Mouse (Mus musculus) mouse embryonic stem cell (cell line): ENCODE results near the gene Lypd6b.

ENCODE experiments used
- in situ Hi-C, 2 experiments: fragments of 300-500 bp; cut with MboI; formaldehyde crosslinking; loops; 1 replicate in 1 of 2; 3 replicates in 1 of 2; pipeline ENCODE4 v1.14.3; 2019 to 2020; ENCODE audit warnings: low sequenced_read_pairs in 2 of 2, low pct_unique_long_range_greater_than_20kb in 1 of 2, mixed read lengths in 1 of 2; ENCODE audit not compliant: unreplicated experiment in 1 of 2

The Lypd6b gene

DNA sequence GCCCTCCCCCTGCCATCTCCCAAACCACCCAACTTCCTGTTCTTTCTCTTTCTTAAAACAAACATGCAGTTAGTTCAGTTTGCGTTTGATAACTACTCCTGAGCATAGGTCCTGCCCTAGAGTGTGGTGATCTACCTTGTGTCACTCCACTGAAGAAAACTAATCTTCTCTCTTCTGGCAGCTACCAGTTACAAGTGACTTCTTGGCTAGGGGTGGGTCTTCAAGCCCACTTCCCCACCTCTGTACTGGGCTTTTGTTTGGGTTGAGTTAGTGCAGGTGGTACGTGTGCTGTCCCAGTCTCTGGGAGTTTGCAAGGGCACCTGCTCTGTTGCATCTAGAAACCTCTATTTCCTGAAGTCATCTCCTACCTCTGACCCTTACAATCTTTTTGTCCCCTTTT lies 60.3 kb downstream of the Lypd6b start:
- in situ Hi-C loops: no loop called here

DNA sequence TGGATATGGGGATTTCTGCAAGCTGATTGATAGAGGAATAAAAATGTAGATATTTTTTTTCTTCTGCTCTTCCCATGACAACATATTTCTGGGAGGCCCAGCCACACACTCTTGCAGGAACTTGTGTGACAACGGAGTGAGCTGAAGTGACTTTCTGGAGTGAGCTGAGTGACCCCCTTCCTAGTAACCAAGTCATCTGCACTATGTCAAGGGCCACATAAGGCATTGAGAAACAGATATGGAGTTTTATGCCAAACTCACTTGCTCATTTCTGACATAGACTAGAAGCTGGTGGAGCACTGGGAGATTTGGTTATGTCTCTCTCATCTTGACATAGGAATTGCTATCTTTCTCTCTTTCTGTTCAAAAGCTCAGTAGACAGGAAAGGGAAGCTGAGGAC lies 62.3 kb downstream of the Lypd6b start:
- in situ Hi-C loops: no loop called here

DNA sequence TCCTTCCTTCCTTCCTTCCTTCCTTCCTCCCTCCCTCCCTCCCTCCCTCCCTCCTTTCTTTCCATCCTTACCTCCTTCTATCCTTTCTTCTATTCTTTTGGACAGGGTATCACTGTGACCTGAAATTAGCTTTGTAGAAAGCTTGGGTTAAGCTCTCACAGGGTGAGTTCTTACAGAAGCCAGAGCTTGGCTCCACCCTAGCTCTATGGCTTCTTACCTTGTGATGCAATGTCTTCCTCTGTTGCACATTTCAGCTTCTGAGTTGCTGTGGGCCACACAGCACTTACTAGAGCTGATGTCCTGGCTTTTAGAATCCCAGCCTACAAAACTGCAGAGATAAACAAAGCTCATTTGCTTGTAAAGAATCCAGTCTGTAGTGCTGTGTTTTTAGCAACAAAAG lies 64.5 kb downstream of the Lypd6b start:
- in situ Hi-C loops: no loop called here

DNA sequence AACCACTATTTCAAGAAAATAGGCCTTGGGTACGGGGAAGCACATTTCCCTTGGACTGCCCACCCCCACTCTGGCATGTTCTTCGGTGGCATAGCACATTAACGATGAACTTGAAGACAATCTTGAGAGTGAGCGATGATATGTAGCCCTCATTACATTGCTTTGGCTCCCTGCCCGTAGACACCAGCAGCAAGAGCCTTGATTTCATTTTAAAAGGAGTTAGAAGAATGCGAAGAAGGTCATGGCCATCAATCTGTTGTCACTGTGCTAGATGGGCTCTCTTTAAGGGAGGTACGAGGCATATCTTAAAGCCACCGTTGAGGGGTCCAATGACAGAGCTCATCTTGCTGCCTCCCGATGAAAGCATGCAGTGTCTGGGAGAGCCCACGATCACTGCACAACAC lies 68.7 kb downstream of the Lypd6b start:
- in situ Hi-C loops: no loop called here

DNA sequence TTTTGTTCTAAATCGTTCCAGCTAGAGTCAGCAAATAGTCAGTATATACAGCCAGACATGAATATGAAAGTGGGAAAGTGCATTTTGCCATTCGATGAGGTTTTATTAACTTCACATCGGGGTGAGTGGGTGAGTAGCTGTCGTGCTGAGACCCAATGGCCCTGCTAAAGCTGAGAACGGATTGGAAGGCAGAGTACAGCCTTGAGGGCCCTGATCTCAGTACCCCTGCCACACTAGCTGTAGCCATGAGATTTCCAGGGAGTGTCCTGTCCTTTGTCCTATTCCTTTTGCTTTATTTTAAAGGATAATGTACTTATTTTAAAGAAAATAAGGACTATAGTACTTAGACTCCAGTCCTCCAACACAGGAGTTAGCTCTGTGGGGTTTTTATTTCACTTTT lies 69.1 kb downstream of the Lypd6b start:
- in situ Hi-C loops: no loop called here

DNA sequence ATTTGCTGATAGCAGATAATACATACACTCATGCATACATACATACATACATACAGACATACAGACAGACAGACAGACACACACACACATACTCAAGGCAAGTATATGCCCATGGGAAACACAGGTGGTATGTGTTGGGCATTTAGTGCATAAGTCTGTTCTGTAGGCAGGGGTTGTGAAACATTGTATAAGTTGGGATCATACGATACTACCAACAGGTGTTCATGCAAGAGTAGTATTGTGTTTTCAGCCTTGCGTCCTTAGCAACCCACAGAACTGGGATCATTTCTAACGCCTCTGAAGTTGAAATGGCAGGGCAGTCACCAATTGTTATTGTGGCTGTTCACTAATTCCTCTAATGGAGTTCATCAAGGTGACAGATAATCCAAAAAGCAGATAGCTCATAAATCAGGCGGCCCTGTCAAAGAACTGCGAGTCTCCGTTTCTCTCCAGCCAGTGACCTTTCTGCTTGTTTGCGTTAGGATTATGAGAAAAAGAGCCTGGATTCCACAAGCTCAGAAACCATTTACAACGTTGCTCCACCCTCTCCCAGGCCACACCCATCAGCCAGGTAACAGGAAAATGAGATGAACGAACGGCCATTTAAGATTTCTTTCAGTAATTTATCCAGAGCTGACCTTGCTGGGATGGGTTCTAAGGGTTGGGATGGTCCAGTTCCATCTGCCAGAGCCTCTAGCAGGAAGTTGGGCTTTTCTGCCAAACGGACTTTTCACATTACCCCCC lies 72.9 kb downstream of the Lypd6b start:
- in situ Hi-C loops: no loop called here

DNA sequence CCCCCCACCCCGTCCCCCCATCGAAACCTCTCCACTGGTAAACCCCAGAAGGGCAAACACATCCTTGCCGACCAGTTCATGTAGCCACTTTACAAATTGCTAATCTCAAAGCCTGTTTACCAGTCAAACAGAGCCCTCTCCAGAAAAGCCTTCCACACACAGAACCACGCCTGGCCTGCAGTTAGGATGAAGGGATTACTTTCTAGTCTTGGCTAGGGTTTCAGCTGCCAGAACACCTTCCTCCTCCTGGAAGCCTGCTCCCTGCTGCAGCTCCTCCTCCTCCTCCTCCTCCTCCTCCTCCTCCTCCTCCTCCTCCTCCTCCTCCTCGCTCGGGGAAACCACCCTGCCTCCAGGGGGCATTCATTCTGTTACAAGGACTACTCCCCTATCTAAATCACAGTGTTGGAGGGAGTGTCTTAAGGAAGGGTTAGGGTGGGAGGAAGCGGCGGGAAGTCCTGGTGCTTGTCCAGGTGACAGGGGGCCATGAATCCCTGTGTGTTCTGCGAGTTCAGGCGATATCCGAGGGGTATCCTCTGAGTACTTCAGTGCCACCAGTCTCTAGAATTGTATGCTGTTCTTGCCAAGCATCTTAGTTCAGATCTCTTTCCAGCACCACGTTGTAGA lies 73.6 kb downstream of the Lypd6b start:
- in situ Hi-C loops: no loop called here

DNA sequence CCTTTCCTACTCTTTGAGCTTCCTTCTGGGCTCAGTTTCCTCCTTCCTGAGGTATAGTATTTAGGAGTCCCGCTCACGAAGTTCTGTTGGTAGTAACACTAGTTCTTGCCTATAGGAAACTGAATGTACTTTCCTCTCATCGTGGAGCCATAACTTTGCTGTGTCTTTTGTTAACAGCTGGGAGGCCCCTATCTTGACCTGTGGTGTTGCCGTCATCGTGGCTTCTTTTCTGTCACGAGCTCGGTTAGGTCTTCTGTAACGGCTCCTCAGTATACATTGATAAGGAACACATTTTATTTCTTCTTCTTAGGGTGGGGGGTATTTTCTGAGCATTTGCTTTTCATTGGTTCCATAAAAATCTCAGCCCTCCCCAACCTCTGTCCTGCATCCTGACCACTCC lies 74.2 kb downstream of the Lypd6b start:
- in situ Hi-C loops: no loop called here

DNA sequence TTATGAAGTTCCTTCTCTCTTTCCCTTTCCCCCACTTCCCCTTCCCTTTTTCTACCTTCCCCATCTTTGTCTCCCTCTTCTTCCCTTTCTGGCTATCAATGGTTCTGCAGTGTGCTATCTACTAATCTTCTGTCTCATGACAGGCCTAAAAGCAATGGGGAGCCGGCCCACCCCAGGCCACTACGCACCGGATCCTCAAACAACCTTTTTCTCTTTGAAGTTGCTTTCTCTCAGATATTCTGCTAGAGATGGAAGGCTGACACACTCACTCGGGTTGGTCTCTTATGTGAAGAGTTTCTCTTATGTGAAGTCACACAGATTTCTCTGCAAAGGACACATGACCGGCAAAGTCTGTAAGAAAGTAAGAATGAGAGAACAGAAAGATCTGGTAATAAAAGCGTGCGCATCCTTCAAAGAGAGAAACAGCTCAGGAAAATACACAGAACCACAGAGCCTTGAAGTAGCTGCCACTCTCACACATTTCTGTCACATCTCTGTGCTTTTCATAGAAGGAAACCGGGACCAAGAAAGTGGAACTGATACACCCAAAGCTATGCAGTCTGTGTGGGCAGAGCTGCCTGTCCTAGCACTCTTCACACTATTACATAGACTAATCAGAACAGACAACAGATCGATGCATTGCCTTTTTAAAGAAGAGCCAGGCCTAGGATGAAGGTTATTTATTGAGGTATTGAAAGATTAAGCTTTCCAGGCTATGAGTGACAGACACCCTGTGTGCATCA lies 80.8 kb downstream of the Lypd6b start:
- in situ Hi-C loops: no loop called here

DNA sequence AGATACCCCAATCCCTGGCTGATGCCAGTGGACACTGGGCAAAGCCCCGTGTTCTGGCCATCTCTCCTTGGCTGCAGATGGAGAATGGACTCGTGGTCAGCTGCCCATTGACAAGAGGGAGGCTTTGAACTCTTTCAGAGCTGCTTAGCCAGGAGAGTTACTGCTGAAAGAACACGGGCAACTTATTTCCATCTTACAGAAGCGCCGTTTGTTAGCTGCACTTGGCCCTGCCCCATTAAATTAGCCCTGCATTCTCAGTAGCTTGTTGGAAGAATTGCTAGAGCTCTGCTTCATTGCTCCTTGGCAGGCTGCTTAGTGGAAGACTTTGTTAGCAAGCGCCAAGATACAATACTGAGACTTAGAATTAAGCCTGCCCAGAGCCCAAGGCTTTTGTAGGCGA lies 81.6 kb downstream of the Lypd6b start:
- in situ Hi-C loops: no loop called here

DNA sequence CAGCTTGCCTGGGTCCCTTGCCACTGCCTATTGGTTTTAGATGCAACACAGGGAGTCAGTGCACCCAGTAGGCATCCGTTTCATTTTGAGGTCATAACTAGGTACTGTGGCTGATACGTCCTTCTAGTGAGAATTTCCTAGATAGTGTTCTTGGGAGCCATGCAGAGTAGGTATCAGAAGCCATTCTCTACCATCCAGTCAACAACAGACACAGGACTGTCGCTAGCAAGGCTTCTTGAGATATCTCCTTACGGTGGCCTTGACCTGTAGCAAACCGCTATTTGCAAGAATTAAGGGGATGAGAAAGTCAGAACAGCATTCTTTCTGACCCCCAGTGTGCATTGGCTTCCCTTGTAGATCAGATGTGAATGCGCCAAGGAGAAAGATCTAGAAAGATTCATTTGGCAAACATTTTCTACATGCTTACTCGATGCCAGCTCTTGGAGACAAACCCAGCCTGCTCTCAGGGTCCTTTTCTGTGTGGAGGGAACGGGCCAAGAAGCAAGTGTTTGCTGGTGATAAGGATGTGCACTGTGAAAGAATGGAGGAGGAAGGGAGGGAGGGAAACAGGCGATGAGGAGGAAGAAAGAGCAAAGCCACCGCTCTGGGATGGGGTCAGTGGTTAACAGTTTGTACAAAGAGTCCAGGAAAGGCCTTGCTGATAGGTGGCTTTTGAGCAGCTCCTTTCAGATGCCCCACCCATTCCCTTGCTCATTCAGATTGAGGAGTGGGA lies 82.5 kb downstream of the Lypd6b start:
- in situ Hi-C loops: no loop called here

DNA sequence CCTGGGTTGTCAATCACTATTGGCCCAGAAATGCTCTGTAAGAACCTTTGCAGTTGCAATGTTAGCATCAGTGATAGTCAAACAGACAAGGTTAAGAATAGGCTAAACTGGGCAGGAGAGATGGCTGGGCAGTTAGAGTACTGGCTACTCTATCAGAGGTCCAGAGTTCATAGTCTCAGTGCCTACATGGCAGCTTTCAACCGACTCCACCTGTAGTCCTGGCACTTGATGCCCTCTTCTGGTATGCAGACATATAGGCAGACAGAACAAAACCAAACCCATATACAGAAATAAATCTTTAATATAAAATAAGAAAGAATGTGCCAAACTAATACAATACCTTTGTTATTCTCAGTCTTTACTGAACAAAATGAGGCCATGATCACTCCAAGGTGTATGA lies 83.5 kb downstream of the Lypd6b start:
- in situ Hi-C loops: no loop called here

DNA sequence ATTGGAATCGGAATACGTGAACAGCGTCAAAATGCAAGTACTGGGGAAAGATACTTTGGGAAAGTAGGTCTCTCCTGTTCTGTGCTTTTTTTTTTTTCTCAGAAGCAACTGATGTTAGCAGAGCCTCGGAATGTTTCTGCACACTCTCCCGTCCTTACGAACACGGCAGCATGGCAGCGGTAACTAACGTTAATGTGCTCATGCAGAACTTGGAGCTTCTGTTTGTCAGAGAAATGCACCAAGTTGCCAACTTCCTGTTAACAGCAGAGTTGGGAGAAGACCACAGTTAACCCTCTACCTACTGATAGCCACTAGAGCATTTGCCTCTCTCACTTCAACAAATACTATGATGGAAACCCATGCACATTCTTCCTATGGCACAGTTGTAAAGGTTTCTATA lies 93.0 kb downstream of the Lypd6b start:
- in situ Hi-C loops: no loop called here

DNA sequence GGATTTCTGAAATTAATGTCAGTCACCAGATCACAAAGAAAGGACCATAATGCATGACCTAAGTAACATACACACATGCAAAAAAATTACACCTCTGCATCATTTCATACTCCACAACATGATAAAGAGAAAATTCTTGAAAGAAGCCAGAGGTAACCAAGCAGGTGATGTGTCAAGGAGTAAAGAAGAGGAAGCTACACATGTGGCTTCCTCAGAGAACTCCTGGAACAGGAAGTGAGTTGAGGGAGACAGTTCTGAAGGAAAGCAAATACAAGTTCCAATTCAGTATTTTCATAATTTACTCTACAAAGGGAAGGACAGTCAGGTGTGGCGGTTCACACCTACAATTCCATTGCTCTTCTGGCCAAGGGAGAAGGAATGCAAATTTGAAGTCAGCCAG lies 93.5 kb downstream of the Lypd6b start:
- in situ Hi-C loops: no loop called here

DNA sequence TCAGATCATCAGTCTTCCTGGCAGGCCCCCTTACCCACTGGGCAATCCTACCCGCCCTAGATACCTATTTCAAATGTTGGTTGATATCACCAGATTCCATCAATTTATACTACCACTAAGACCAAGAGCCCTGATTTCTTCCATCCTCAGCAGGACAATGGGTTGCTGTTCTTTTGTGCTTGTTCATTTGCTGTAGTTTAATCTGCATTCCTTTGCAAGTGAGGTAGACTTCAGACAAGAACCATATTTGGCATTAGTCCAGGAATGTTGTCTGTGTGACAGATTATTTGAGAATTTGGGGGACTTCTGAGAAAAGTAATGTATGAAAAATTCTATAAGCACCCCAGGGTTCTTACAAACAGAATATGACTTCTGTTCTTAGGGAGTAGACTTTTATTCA lies 95.0 kb downstream of the Lypd6b start:
- in situ Hi-C loops: no loop called here

DNA sequence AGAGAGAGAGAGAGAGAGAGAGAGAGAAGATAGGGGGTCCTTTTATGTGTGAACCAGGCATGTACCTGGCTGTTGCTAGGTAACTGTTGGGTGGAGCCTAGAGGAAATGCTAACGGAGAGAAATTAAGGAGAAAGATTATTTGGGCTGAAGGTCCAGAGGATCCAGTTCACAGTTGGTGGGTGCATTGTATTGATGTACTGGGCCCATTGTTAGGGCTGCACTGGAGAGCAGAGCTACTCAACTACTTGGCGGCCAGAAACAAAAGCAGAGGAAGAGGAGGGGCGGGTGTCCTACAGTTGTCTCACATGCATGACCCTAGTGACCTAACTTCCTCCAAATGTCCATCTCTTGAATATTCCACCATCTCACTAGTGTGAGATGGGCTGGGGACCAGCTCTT lies 96.5 kb downstream of the Lypd6b start:
- in situ Hi-C loops: no loop called here

DNA sequence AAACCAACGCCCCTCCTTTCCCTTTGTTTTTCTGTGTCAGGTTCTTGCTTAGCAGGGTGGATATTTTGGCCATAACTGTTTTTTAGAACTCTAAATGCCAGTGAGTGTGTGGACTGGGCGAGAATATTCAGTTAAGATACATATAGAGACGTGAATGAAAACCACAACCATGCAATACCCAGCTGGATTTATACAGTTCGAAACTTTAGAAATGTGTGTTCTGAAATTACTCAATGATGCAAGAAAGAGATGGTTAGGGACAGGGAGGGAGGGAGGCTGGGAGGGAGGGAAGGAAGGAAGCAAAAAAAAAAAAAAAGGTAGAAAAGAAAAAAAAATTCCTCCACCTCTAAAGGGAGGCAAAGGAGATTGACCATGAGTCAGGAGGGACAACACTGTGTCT lies 98.7 kb downstream of the Lypd6b start:
- in situ Hi-C loops: no loop called here

DNA sequence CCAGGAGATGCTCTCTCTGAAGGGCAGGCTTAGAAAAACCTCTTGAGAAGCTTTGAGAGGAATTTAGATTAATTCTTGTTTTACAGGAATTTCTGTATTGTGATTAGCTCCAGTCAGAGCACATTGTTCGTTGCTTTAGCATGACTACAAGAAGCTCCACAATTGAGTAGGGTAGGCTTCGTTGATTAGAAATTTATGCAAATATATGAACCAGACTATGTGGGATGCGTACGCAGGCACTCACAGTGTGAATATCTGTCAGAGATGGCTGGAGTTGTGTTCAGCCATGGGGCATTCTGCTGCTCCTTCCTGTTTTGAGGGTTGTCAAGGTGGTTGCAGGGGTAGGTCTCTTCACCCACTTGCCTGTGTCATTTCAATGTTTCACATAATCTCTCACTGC lies 100.9 kb downstream of the Lypd6b start:
- in situ Hi-C loops: no loop called here

DNA sequence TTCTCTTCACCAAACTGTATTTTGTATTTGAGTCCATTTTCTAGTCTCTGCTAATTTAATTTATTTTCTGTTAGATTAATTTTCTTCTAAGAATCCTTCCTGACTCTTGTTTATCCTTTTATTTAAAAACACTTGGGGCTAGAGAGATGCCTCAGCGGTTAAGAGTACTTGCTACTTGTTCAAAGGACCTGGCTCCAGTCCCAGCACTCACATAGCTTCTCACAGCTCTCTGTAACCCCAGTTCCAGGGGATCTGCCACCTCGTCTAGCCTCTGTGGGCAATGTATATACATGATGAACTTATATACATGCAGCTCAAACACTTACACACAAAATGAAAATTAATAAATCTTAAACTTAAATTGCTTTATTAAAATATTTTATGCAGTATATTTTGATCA lies 103.2 kb downstream of the Lypd6b start:
- in situ Hi-C loops: no loop called here
